Mouse (Mus musculus): ENCODE data around the gene Txndc2.

Txndc2 gene

GRCm38 (mm10) chr17:65641734-65642218 lies at the start of gene Txndc2:
Txndc2 (minus strand) TSS chr17:65642168.
- DNase-seq = no peak

GRCm38 (mm10) chr17:65683731-65684130 lies 41.8 kb upstream of the Txndc2 start:
- peak; percentile 15 for DNase-seq

GRCm38 (mm10) chr17:65683316-65683715 lies 41.3 kb upstream of the Txndc2 start:
- no peak for DNase-seq

GRCm38 (mm10) chr17:65682071-65682680 lies 40.2 kb upstream of the Txndc2 start:
- no peak for DNase-seq

- no peak for DNase-seq
These were observed 39.5 kb upstream of the Txndc2 start for GRCm38 (mm10) chr17:65681516-65681915.

- DNase-seq = no peak
These were observed 38.9 kb upstream of the Txndc2 start for GRCm38 (mm10) chr17:65680801-65681412.

- no peak for DNase-seq
These were observed 38.0 kb upstream of the Txndc2 start for GRCm38 (mm10) chr17:65679806-65680446.

- no peak for DNase-seq
These were observed 35.8 kb upstream of the Txndc2 start for GRCm38 (mm10) chr17:65677742-65678141.

- DNase-seq = no peak
These were observed 34.6 kb upstream of the Txndc2 start for GRCm38 (mm10) chr17:65676536-65676935.

GRCm38 (mm10) chr17:65675985-65676384 lies 34.0 kb upstream of the Txndc2 start:
- DNase-seq = no peak

GRCm38 (mm10) chr17:65674710-65675171 lies 32.8 kb upstream of the Txndc2 start:
- DNase-seq = no peak

GRCm38 (mm10) chr17:65672926-65673325 lies 31.0 kb upstream of the Txndc2 start:
- DNase-seq = no peak

- no peak for DNase-seq
These were observed 27.1 kb upstream of the Txndc2 start for GRCm38 (mm10) chr17:65669061-65669460.

GRCm38 (mm10) chr17:65667792-65668191 lies 25.8 kb upstream of the Txndc2 start:
- no peak for DNase-seq

GRCm38 (mm10) chr17:65666388-65667161 lies 24.6 kb upstream of the Txndc2 start:
- DNase-seq = no peak

- no peak for DNase-seq
These were observed 23.9 kb upstream of the Txndc2 start for GRCm38 (mm10) chr17:65665786-65666387.

GRCm38 (mm10) chr17:65663329-65664078 lies 21.5 kb upstream of the Txndc2 start:
- no peak for DNase-seq

- DNase-seq = no peak
These were observed 20.7 kb upstream of the Txndc2 start for GRCm38 (mm10) chr17:65662662-65663061.

- no peak for DNase-seq
These were observed 16.4 kb upstream of the Txndc2 start for GRCm38 (mm10) chr17:65658416-65658815.

- peak; percentile 67 for DNase-seq
These were observed 16.0 kb upstream of the Txndc2 start for GRCm38 (mm10) chr17:65657958-65658357.

- no peak for DNase-seq
These were observed 14.8 kb upstream of the Txndc2 start for GRCm38 (mm10) chr17:65656731-65657130.

- no peak for DNase-seq
These were observed 14.1 kb upstream of the Txndc2 start for GRCm38 (mm10) chr17:65656076-65656475.
